Mouse (Mus musculus) kidney, adult 2 months (tissue): ENCODE data around the gene Sh2d3c.
A peak's percentile ranks its signal among the peaks of the same experiment; 100 is the strongest.

Source experiments
- CTCF ChIP-seq: fragments of 200-500 bp; conservative IDR thresholded peaks from 2 replicates; pipeline ENCODE4 v1.5.1; 2011; ENCODE audit warnings: low read depth, mild to moderate bottlenecking, control low read depth, low read length, moderate library complexity, mixed read lengths; ENCODE audit not compliant: insufficient read depth, insufficient read length
- POLR2A ChIP-seq: fragments of 200-500 bp; IDR thresholded peaks from one replicate; pipeline ENCODE4 v1.6.1; 2011; ENCODE audit warnings: low read depth, low read length, control low read depth

- TF ChIP-seq CTCF (peak; percentile 81), POLR2A (no peak)
These were observed 58.3 kb downstream of the Sh2d3c start for GRCm38 (mm10) chr2:32779131-32779530.
